Mouse (Mus musculus): ENCODE measurements around the gene Pa2g4.
"Not testable (repeated sequence)": the region's sequence is repeated elsewhere in the genome, so short reads cannot be mapped to it uniquely, and the experiment has no call there.

The Pa2g4 gene

GRCm38 (mm10) chr10:128579298-128579697 lies 13.5 kb upstream of the Pa2g4 start:
- DNase-seq (ENCODE audit: low read depth, low spot score) = no peak

DNA sequence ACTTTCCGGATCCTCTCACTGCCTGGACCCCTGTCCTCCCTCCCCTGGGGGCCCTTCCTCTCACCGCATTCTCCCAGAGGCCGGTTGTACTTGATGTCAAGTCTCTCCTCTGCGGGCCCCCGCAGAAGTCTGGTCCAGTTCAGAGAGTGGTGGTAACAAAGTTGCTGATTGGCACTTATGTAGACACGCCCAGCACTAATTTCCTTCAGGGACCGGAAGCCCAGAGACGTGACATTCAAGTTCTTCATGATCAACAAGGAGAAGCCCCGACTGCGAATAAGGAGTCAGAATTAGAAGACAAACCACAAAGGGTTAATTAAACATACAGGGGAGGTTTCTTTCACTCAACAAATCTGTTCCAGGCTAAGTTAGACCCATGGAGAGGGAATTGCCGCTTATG lies 12.5 kb upstream of the Pa2g4 start:
- no peak for DNase-seq (ENCODE audit: low read depth, low spot score)

GRCm38 (mm10) chr10:128575063-128575462 lies 9.3 kb upstream of the Pa2g4 start:
- peak; percentile 26 for DNase-seq (ENCODE audit: low read depth, low spot score)

DNA sequence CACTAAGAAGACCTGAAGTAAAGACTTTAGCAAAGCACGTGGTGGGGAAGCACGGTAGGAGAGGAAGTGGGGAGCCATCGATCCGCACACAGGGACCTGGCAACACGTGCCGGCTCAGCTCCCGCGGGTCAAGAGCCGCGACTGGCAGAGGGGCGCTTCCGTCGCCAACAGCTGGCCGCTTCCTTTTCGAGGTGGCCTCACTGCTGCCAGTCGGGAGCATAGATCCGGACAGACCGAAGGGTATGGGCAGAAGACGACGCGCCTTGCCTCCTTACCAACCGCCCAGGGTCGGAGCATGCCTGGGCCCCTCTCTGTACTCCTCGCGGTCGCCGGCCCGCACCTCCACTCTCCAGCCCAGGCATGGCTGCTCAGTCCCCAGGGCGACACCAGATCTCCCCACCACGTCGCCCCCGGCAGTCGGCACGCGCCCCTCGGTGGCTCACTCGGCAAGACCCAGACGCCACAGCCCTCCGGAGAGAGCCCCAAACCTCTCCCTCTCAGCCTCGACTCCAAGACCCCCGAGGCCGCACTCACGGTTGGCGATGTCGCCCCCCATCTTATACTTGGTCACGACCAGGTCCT lies 490 bp downstream of the Pa2g4 start:
- peak; percentile 16 for DNase-seq (ENCODE audit: low read depth, low spot score)

- DNase-seq (ENCODE audit: low read depth, low spot score) = no peak
Measured at GRCm38 (mm10) chr10:128563544-128563943, 2.2 kb downstream of the Pa2g4 start.

DNA sequence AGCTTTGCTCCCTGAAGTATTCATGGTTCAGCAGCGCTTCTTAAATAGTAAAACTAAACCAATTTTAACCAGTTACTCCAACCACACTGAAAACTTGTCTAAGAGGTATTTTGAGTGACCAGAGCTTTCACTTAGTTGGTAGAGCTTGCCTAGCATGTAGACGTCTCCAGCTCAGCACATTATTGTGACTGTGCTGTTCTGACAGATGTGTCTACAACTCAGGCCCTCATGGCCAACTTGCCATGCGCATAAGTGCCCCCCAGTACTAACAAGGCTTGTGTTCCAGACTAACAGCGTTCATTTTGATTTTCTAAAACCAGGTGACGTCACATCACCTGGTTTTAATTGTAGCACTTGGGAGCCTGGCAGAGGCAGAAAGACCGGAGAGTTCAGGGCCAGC lies 8.8 kb downstream of the Pa2g4 start:
- DNase-seq (ENCODE audit: low read depth, low spot score) = no peak

GRCm38 (mm10) chr10:128556286-128556685 lies 9.5 kb downstream of the Pa2g4 start:
- DNase-seq (ENCODE audit: low read depth, low spot score) = no peak

GRCm38 (mm10) chr10:128555567-128555966 lies 10.2 kb downstream of the Pa2g4 start:
- DNase-seq (ENCODE audit: low read depth, low spot score) = not testable (repeated sequence)

DNA sequence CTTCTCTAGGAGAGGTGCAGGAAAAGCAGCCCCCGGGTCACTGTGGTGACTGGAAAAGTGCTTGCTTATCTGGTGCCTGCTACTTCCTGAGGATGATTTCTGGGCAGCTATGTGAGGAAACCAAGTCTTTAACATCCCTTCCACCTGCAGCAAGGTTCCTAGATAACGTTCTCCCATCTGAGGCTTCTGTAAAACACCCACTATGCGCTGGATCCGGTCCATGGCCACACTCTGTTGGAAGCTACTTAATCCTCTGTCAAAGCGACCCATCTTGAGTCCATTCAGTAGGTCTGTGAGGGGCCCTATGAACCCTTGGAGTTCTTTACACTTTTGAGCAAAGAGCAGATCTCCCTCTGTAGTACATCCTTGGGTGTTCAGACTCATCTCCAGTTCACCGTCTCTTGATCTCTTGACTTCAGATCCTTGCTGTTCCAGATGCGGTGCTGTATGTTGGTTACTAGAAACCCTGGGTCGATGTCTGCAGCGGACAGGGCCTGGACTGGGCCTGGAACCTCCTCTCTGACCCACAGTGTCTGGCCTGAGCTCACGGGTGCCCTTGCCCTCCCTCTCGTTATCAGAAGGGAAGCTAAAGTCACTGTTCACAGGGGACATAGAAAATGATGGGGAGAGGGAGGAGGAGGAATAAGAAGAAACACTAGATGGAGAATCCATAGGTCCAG lies 15.5 kb downstream of the Pa2g4 start:
- not testable (repeated sequence) for DNase-seq (ENCODE audit: low read depth, low spot score)

GRCm38 (mm10) chr10:128549682-128550057 lies 16.1 kb downstream of the Pa2g4 start:
- DNase-seq (ENCODE audit: low read depth, low spot score) = not testable (repeated sequence)

DNA sequence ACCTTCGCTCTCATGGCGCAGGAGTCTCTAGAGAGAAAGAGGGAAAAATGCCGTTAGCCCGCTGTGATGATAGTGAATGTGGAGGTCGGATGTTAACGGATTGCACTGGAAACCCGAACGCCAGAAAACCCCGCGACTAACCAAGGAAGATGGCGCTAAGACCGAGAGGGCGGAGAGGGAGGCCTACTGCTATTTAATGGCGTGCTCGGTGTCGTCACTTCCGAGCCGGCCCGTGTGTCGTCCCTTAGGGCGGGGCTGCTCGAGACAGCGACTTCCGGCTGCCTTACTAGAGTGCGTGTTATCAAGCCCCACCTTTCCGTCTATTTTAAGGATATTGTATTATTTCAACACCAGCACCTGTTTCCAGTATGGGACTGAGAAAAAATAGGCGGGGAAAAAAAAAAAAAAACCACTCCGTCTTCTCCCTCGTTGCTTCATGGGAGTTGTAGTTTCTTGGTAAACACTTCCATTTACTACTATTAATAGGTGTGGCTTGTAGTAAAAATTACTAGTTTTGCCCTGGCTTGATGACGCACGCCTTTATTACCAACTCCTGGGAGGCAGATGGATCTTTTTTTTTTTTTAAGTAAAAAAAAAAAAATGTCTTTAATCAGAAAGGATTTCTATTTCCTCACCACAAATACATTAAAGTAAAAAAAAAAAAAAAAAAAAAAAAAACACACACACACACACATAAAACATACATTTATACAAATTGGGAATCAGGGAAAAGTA lies 16.7 kb downstream of the Pa2g4 start, which contains the start of gene Rpl41:
Gene Rpl41 (minus strand): TSS at position 359 of the 735 bp plus-strand sequence.
- DNase-seq (ENCODE audit: low read depth, low spot score) = peak; percentile 86

DNA sequence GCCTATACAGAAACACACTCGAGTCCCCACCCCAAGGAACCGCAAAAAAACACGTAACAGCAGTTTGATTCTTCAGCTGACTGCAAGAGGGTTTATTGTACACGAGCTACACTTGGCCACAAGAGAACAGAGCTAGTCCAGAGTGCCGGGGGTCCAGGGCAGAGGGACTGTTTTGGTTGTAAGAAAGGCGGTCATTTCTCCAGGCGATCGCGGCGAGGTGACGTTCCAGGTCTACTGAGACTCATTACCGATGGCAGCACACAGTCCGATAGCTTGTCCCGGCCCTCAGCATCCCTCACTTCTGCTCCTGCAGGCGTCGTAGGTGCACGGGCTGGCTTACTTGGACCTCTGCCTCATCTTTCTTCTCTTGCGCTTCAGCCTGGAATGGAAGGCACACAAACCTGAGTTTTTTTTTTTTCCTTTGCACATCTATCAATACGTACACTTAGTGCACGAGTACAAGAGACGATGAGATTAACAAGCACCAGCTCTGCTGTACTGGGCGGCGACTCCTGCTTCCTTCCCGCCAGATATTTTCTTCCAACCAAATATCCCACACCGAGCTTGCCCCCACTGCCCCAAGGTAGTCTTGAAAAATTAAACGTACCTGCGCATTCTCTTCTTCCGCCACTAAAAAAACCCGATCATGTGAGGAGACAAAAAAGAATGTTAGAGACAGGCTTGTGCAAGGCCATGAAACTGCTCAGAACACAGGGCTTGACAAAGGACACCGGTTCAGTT lies 17.6 kb downstream of the Pa2g4 start:
- peak; percentile 28 for DNase-seq (ENCODE audit: low read depth, low spot score)

GRCm38 (mm10) chr10:128547361-128548032 lies 18.3 kb downstream of the Pa2g4 start, which contains the start of gene Zc3h10:
Zc3h10 (minus strand) TSS chr10:128547774.
- peak; percentile 92 for DNase-seq (ENCODE audit: low read depth, low spot score)

DNA sequence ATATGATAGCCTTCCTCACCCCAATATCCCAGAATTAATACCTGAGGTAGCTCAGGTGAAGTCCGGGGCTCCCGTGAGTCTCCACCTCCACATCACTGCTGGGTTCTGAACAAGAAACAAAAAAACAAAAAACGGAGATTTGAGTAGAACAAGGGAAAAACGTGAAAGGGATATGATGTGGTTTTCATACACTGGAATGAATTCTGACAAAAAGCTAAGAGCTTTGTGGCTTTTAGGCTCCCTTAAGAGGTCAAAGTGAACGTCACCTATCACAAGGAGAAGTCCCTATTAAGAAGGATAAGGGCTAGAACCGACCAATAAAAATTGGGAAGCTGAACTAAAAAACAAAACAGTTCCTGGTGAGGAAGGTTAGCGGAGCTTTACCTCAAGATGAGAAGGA lies 19.0 kb downstream of the Pa2g4 start:
- DNase-seq (ENCODE audit: low read depth, low spot score) = no peak

DNA sequence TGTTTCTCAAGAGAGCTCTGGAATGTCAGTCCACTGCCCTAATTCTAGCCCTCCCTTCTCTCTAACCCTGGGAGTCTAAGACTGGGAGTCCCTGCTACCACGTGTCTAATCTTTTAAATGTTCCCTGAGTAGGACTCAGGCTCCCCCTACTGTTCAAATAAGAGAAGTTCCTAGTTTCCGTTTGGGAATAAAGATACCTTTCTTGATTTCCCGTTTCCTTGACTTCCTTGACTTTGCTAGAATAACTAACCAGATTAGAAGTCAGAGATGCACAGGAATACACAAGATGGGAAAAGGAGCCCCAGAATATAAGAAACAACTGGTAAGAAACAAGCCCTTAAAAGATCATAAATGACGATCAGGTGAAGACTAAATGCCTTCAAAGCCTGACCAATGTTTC lies 19.4 kb downstream of the Pa2g4 start:
- peak; percentile 66 for DNase-seq (ENCODE audit: low read depth, low spot score)

DNA sequence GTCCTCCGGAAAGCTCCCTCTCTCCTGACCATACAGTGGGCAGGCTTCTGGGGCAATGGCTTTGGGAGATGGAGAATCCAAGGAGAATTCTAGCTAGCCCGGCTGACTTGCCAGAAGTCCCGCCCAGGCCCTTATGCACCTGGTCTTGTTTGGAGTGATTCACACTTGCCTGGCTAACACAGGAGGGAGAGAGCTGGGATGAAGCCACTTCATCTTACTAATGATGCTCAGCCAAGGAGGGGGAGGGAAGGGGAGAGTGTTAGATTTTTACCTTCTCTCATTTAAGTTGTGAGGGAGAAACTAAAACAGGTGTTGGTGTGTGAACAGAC lies 20.3 kb downstream of the Pa2g4 start:
- no peak for DNase-seq (ENCODE audit: low read depth, low spot score)

DNA sequence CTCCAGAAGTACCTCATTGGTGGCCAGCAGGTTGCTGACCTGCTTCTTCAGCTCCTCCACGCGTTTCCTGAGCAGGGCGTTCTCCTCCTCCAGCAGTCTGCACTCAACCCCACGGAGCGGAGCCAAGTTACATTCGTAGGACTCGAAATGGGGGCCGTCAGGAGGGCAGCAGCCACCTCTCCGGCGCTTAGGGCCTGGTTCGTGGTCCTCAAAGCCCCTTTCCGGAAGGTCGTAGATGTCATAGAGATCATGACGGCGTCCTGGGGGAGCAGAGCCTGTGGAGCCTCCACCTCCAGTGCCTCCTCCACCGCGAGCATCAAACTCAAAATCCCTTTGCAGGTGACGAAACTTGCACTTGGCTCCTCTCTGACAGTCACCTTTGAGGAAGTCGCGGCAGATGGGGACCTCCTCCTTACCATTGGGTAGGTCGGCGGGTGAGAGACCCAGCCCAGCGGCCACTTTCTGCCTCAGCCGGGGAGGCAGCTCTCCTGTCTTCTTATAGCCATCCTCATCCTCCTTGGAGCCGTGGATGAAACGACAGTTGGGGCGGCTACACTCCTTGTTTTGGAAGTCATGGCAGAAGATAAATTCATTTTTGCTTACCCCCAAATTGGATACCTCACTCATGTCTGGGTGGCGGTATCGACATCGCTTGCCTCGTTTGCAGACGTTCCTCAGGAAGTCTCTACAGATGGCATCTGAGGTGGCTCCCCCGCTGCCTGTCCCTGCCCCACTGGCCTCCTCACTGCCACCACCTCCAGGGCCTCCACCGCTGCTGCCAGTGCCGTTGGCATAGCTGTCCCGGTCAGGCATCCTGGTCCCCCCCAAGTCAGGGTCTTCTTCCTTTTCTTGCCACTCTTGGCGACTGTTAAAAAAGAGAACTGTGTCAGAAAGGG lies 20.9 kb downstream of the Pa2g4 start:
- no peak for DNase-seq (ENCODE audit: low read depth, low spot score)

GRCm38 (mm10) chr10:128544151-128544657 lies 21.6 kb downstream of the Pa2g4 start:
- DNase-seq (ENCODE audit: low read depth, low spot score) = no peak

DNA sequence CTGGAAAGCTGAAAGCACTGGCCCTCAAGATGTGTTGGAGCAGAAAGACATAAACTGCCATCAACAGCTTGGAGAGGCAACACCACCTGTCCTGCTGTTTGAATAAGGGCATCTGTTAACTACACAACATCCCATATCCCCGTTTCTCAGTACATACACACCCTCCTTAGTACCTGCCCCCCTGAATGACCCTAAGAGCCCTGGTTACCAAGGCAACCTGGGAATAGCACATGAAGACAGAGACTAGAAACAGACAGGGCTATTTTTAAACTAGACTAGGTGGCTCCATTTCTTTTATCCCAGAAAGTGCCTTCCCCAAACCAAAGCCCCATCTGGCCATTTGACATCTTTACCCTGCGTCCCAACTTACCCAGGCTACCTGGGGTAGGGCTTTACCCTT lies 22.7 kb downstream of the Pa2g4 start:
- no peak for DNase-seq (ENCODE audit: low read depth, low spot score)

- DNase-seq (ENCODE audit: low read depth, low spot score) = no peak
Measured at GRCm38 (mm10) chr10:128538340-128538870, 27.4 kb downstream of the Pa2g4 start.

Data from c-Kit-negative CD71-positive TER-119-positive erythroid progenitor cells, embryonic 14.5 days (primary cell).